Mouse (Mus musculus) adrenal gland, postnatal 10 days (tissue): ENCODE results near the gene Chad. TPM values are rescaled to one million over a fixed set of nuclear protein-coding genes. Genes with fewer than 3 reads are reported as not detected.

Source experiments
- total RNA-seq, 2 experiments: library from RNA; stranded (reverse); gene quantifications; 2 replicates each; pipeline ENCODE4 v1.2.3; 2021

Chad gene
- total RNA-seq, 2 experiments from 2014 or later = 0.39 to 2.9 TPM

Other genes starting within 250 kb of the Chad start
- 10 to 100 TPM; 48.8 to 77.4 TPM for gene Luc7l3, start 243.1 kb upstream of the Chad start, total RNA-seq
- gene Ankrd40, start 237.0 kb upstream of the Chad start, total RNA-seq = 100 to 1,000 TPM; 110 to 130 TPM
- gene Abcc3, start 172.1 kb upstream of the Chad start, total RNA-seq = 1 to 10 TPM; 6.4 to 8.3 TPM
- gene Cacna1g, start 90.8 kb upstream of the Chad start, total RNA-seq = 1 to 10 TPM; 2.1 to 2.8 TPM
- gene Spata20, start 78.9 kb upstream of the Chad start, total RNA-seq = not detected
- 10 to 100 TPM in 1 of 2 experiments, 1 to 10 TPM in 1; 7.0 to 10.2 TPM for gene Epn3, start 65.1 kb upstream of the Chad start, total RNA-seq
- 1 to 10 TPM; 3.3 to 4.8 TPM for gene Mycbpap, start 43.3 kb upstream of the Chad start, total RNA-seq
- gene Rsad1, start 15.8 kb upstream of the Chad start, total RNA-seq = 10 to 100 TPM in 1 of 2 experiments, 1 to 10 TPM in 1; 8.3 to 10.1 TPM
- 10 to 100 TPM; 55.9 to 57.7 TPM for gene Acsf2, start 36.8 kb downstream of the Chad start, total RNA-seq
- 100 to 1,000 TPM; 101 to 119 TPM for gene Lrrc59, start 64.7 kb downstream of the Chad start, total RNA-seq
- gene Mrpl27, start 88.7 kb downstream of the Chad start, total RNA-seq = 10 to 100 TPM; 92.1 to 96.4 TPM
- gene Eme1, start 88.9 kb downstream of the Chad start, total RNA-seq = 1 to 10 TPM; 2.0 to 3.6 TPM
- gene Xylt2, start 112.5 kb downstream of the Chad start, total RNA-seq = 10 to 100 TPM; 19.8 to 26.5 TPM
- gene Gm11541, start 139.5 kb downstream of the Chad start, total RNA-seq = not detected
- gene Cdc34b, start 176.7 kb downstream of the Chad start, total RNA-seq = under 1 TPM; 0.36 to 0.48 TPM
- not detected for gene Tmem92, start 217.7 kb downstream of the Chad start, total RNA-seq